Mouse (Mus musculus) stomach, postnatal 0 days (tissue): ENCODE results near the gene Lrrc15. TPM values are rescaled to one million over a fixed set of nuclear protein-coding genes. Genes with fewer than 3 reads are reported as not detected.
A peak's percentile ranks its signal among the peaks of the same experiment; 100 is the strongest.

Source experiments
- ATAC-seq: fragments of 200-750 bp; cut with Nextera tagmentation; 2 replicates; pipeline ENCODE4 v1.8.0; 2017; ENCODE audit not compliant: low FRiP score, low TSS enrichment
- DNase-seq: peaks from one replicate; pipeline ENCODE4 v3.0.0-alpha.2; 2016; ENCODE audit warnings: low spot score
- H3K27ac ChIP-seq: fragments of 300-500 bp; sonication (generic); replicated peaks from 2 replicates; pipeline ENCODE4 v1.5.1; 2014; ENCODE audit warnings: mild to moderate bottlenecking, control low read depth
- H3K27me3 ChIP-seq: fragments of 300-500 bp; sonication (generic); 2 replicates; pipeline ENCODE4 v1.6.1; 2014; ENCODE audit warnings: low read length; ENCODE audit not compliant: control insufficient read depth, insufficient read depth
- H3K36me3 ChIP-seq: fragments of 300-500 bp; sonication (generic); 2 replicates; pipeline ENCODE4 v1.6.1; 2014; ENCODE audit warnings: low read length, mixed read lengths; ENCODE audit not compliant: control insufficient read depth, insufficient read depth
- H3K4me1 ChIP-seq: fragments of 300-500 bp; sonication (generic); replicated peaks from 2 replicates; pipeline ENCODE4 v1.6.1; 2014; ENCODE audit warnings: antibody characterized with exemption; ENCODE audit not compliant: control insufficient read depth, insufficient read depth
- H3K4me2 ChIP-seq: fragments of 300-500 bp; sonication (generic); replicated peaks from 2 replicates; pipeline ENCODE4 v1.6.1; 2014; ENCODE audit warnings: low read depth, mild to moderate bottlenecking, control low read depth, moderate library complexity
- H3K4me3 ChIP-seq: fragments of 300-500 bp; sonication (generic); 2 replicates; pipeline ENCODE4 v1.5.1; 2014; ENCODE audit warnings: low read depth, low read length, control low read depth
- H3K9ac ChIP-seq: fragments of 300-500 bp; sonication (generic); 2 replicates; pipeline ENCODE4 v1.6.1; 2014; ENCODE audit warnings: mild to moderate bottlenecking, low read length, control low read depth, mixed read lengths
- H3K9me3 ChIP-seq: fragments of 300-500 bp; sonication (generic); 2 replicates; pipeline ENCODE4 v1.6.1; 2016; ENCODE audit warnings: low read length; ENCODE audit not compliant: control insufficient read depth
- CTCF ChIP-seq: IDR thresholded peaks from 2 replicates; pipeline ENCODE4 v1.5.1; 2016; ENCODE audit warnings: antibody characterized with exemption, low read depth, mild to moderate bottlenecking, moderate library complexity
- EP300 ChIP-seq: optimal IDR thresholded peaks from 2 replicates; pipeline ENCODE3; 2016; ENCODE audit warnings: antibody characterized with exemption
- WGBS: fragments of 180-500 bp; shearing (Covaris S2); extraction: QIAGEN DNeasy Blood & Tissue Kit; methylation state at CpG from one replicate; pipeline ENCODE4 v1.1.7; 2014; 5-methylcytosine and 5-hydroxymethylcytosine counted together
- polyA plus RNA-seq: library from polyadenylated mRNA; unstranded; fragments of >200 nt; fragmentation: Nextera tagmentation; extraction: Ambion mirVana; gene quantifications from 2 replicates; pipeline ENCODE4 v1.2.1, GENCODE M21; 2015

The Lrrc15 gene
- polyA plus RNA-seq, 1 experiment from 2014 or later, result 0.87 TPM

DNA sequence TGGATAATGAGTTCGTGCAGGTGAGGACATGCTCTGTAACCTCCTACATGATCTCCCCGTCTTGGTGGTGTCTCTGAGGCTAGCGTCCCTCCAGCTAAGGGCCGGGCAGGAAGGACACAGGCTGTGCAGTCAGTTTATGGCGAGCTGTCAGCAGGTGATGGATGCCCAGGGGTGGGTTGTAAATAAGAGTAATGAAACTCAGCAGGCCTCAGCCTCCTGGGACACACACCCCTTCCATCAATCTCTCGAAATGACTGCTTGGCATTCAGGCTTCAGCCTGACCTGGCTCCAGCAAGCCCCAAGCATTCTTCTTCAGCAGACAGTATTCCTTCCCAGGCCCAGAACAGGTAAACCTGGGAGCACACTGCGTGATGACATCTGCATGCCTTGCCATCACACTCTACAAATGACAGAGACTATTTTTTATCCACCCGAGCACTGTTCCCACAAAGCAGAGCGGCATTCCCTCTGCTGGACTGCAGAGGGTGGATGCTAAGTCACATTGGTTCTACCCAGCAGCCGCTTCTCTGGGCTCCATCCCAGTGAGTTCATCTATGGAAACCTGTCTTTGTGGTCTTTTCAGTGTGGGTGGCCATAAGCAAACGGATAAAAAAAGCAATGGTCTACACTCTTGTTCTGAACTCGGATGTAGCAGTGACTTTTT, 38.9 kb downstream of the Lrrc15 start:
- TF ChIP-seq CTCF (no peak), EP300 (no peak)
- DNase-seq (no peak), ATAC-seq (no peak)
- H3K4me2 ChIP-seq, result no peak overlapping the region
- H3K4me3 ChIP-seq, result no peak overlapping the region
- 44% methylated on average over 12 of the region's 12 CpGs for whole genome bisulfite sequencing
- H3K9me3 ChIP-seq, result no peaks in the 10 kb centered on the region
- no peaks in the 10 kb centered on the region for H3K27me3 ChIP-seq
- no peak overlapping the region for H3K27ac ChIP-seq
- no peaks in the 10 kb centered on the region for H3K4me1 ChIP-seq
- H3K36me3 ChIP-seq, result no peaks in the 10 kb centered on the region
- H3K9ac ChIP-seq, result no peak overlapping the region

DNA sequence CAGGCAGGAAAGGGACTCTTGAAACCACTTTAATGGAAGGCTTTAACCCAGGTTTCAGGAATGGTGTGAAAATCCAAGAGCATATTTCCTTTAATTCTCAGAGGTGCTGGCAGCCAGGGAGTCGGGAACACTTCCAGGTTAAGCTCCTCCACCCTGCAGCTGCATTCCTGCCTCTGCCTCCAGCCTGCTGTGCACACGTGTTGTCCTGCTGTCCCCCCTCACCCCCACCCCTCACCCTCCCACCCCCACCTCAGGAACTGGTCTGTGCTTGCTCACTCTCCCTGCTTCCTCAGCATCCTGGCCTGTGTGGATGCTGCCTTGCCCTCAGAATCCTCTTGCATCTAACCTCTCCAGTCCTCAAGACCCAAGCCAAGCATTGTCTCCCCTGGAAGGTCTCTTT, 41.4 kb downstream of the Lrrc15 start:
- ATAC-seq, result no peak

GRCm38 (mm10) chr16:30238791-30239190, 44.3 kb downstream of the Lrrc15 start:
- Histone ChIP-seq H3K27ac (no peak overlapping the region), H3K4me3 (no peak overlapping the region), H3K27me3 (no peaks in the 10 kb centered on the region), H3K36me3 (no peaks in the 10 kb centered on the region), H3K4me2 (no peak overlapping the region), H3K4me1 (0 out of 2 replicates have a peak, but pooled peaks cover 4% of the 10 kb centered on the region), H3K9ac (no peak overlapping the region), H3K9me3 (no peaks in the 10 kb centered on the region)
- WGBS, result 52% methylated on average over 6 of the region's 6 CpGs
- no peak for DNase-seq
- no peak for ATAC-seq
- TF ChIP-seq CTCF (no peak), EP300 (no peak)

More for the DNA sequence above, 41.4 kb downstream of the Lrrc15 start:
- Histone ChIP-seq H3K9me3 (no peaks in the 10 kb centered on the region), H3K4me1 (no peaks in the 10 kb centered on the region), H3K27ac (no peak overlapping the region), H3K4me2 (no peak overlapping the region), H3K9ac (no peak overlapping the region), H3K36me3 (no peaks in the 10 kb centered on the region), H3K27me3 (no peaks in the 10 kb centered on the region), H3K4me3 (no peak overlapping the region)
- TF ChIP-seq CTCF, result no peak
- TF ChIP-seq EP300, result no peak
- DNase-seq, result no peak
- 43% methylated on average over 2 of the region's 2 CpGs for WGBS

GRCm38 (mm10) chr16:30236091-30236699, 46.9 kb downstream of the Lrrc15 start:
- peak; percentile 91 for DNase-seq
- 2% methylated on average over 32 of the region's 33 CpGs for WGBS

DNA sequence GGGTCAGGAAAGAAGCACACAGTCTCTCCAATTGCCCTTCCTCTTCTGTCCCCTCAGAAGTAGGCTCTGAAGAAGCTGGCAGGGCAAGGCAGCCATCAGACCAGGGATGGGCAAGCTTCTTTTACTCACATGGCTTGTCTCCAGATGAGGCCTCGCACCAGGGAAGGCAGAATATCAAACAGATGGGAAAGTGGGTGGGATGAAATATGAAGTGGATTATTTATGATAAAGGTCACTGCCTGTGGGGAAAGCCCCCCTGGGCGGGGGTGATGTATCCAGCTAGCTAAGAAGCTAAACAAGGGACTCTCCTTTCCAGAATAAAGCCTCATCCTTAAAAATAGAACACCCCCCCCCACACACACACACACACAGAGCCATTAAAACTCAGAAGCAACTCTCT, 47.5 kb downstream of the Lrrc15 start:
- Histone ChIP-seq H3K36me3 (no peaks in the 10 kb centered on the region), H3K9me3 (no peaks in the 10 kb centered on the region), H3K27ac (no peak overlapping the region), H3K4me1 (0 out of 2 replicates have a peak, but pooled peaks cover 4% of the 10 kb centered on the region), H3K4me3 (no peak overlapping the region), H3K27me3 (no peaks in the 10 kb centered on the region), H3K4me2 (peak overlapping the region; percentile 81; the same call in 1 of the 2 replicates), H3K9ac (no peak overlapping the region)
- DNase-seq, result no peak
- no peak for ATAC-seq
- WGBS, result 33% methylated on average over 2 of the region's 2 CpGs
- TF ChIP-seq EP300 (no peak), CTCF (no peak)

More at GRCm38 (mm10) chr16:30236091-30236699, 46.9 kb downstream of the Lrrc15 start:
- ATAC-seq, result peak; percentile 82
- H3K27me3 ChIP-seq, result no peaks in the 10 kb centered on the region
- TF ChIP-seq EP300 (no peak), CTCF (peak; percentile 92)
- H3K4me3 ChIP-seq, result peak overlapping the region; percentile 41
- H3K4me2 ChIP-seq, result peak overlapping the region; percentile 81
- 0 out of 2 replicates have a peak, but pooled peaks cover 4% of the 10 kb centered on the region for H3K4me1 ChIP-seq
- H3K27ac ChIP-seq, result no peak overlapping the region
- no peaks in the 10 kb centered on the region for H3K9me3 ChIP-seq
- no peaks in the 10 kb centered on the region for H3K36me3 ChIP-seq
- peak overlapping the region; percentile 41; the same call in 1 of the 2 replicates for H3K9ac ChIP-seq
